ENCODE assay signal across 26 mouse cellular contexts in genomic region chr17:32468494-32468893, GRCm38 (mm10). TPM values are rescaled to one million over a fixed set of nuclear protein-coding genes. Genes with fewer than 3 reads are reported as not detected.
DNase-seq lines count a peak whose midpoint lies in the region; ATAC-seq and TF ChIP-seq lines count a peak whose summit lies in the region.
"Had no signal": no experiment of that assay in that cellular context is flagged by ENCODE, and none has a peak within 500 bp of the region (broad histone marks: within the 10 kb centered on the region; RNA-seq: fewer than 3 reads in every experiment).

No protein-coding gene starts in this region.

- TF ChIP-seq CTCF in stomach, postnatal 0 days (IDR thresholded peaks at IDR 0.05; ENCODE audit: low read depth) = no peak

- H3K4me3 ChIP-seq in kidney, embryonic 14.5 days (ENCODE audit: low read length) = no peak overlapping the region
- H3K4me3 ChIP-seq in kidney, embryonic 15.5 days (replicated peaks) = no peak overlapping the region
- no peak overlapping the region for H3K4me3 ChIP-seq in intestine, embryonic 16.5 days (ENCODE audit: low read length)
- H3K4me3 ChIP-seq in stomach, postnatal 0 days (ENCODE audit: low read depth, low read length) = no peak overlapping the region
- H3K4me3 ChIP-seq: embryonic facial prominence, embryonic 12.5 days; heart, embryonic 10.5 days had no signal

- 50% methylated on average over 7 of the region's 7 CpGs for WGBS in kidney, embryonic 14.5 days
- WGBS in kidney, embryonic 15.5 days = 60% methylated on average over 7 of the region's 7 CpGs
- 49% methylated on average over 7 of the region's 7 CpGs for WGBS in intestine, embryonic 16.5 days
- WGBS in stomach, postnatal 0 days = 53% methylated on average over 7 of the region's 7 CpGs

- H3K9me3 ChIP-seq in kidney, embryonic 14.5 days (ENCODE audit: control insufficient read depth, low read length) = no peaks in the 10 kb centered on the region
- H3K9me3 ChIP-seq in kidney, embryonic 15.5 days (replicated peaks) = no peaks in the 10 kb centered on the region
- no peaks in the 10 kb centered on the region for H3K9me3 ChIP-seq in intestine, embryonic 16.5 days (ENCODE audit: control insufficient read depth, low read length)
- no peaks in the 10 kb centered on the region for H3K9me3 ChIP-seq in stomach, postnatal 0 days (ENCODE audit: control insufficient read depth, low read length)
- H3K9me3 ChIP-seq: embryonic facial prominence, embryonic 12.5 days; G1E; heart, embryonic 10.5 days had no signal

- H3K27me3 ChIP-seq in kidney, embryonic 14.5 days (ENCODE audit: control insufficient read depth, insufficient read depth, low read length) = no peaks in the 10 kb centered on the region
- H3K27me3 ChIP-seq in kidney, embryonic 15.5 days = no peaks in the 10 kb centered on the region
- H3K27me3 ChIP-seq in intestine, embryonic 16.5 days (replicated peaks; ENCODE audit: control insufficient read depth, insufficient read depth, low read length) = no peaks in the 10 kb centered on the region
- no peaks in the 10 kb centered on the region for H3K27me3 ChIP-seq in stomach, postnatal 0 days (ENCODE audit: control insufficient read depth, insufficient read depth, low read length)
- H3K27me3 ChIP-seq: embryonic facial prominence, embryonic 12.5 days had no signal

- no peaks in the 10 kb centered on the region for H3K36me3 ChIP-seq in kidney, embryonic 14.5 days (ENCODE audit: control insufficient read depth, insufficient read depth, low read length)
- no peaks in the 10 kb centered on the region for H3K36me3 ChIP-seq in kidney, embryonic 15.5 days
- H3K36me3 ChIP-seq in intestine, embryonic 16.5 days (ENCODE audit: control insufficient read depth, insufficient read depth, low read length) = no peaks in the 10 kb centered on the region
- H3K36me3 ChIP-seq in stomach, postnatal 0 days (ENCODE audit: control insufficient read depth, insufficient read depth, low read length) = no peaks in the 10 kb centered on the region
- H3K36me3 ChIP-seq: embryonic facial prominence, embryonic 12.5 days; G1E; heart, embryonic 10.5 days had no signal

- no peak overlapping the region for H3K9ac ChIP-seq in kidney, embryonic 14.5 days (ENCODE audit: low read depth, low read length)
- no peak overlapping the region for H3K9ac ChIP-seq in kidney, embryonic 15.5 days
- no peak overlapping the region for H3K9ac ChIP-seq in intestine, embryonic 16.5 days (ENCODE audit: low read depth, low read length)
- no peak overlapping the region for H3K9ac ChIP-seq in stomach, postnatal 0 days (ENCODE audit: low read length)
- H3K9ac ChIP-seq: embryonic facial prominence, embryonic 12.5 days had no signal

- no peak overlapping the region for H3K27ac ChIP-seq in kidney, embryonic 14.5 days (ENCODE audit: low read depth, low read length)
- H3K27ac ChIP-seq in kidney, embryonic 15.5 days = no peak overlapping the region
- no peak overlapping the region for H3K27ac ChIP-seq in intestine, embryonic 16.5 days (ENCODE audit: low read length)
- no peak overlapping the region for H3K27ac ChIP-seq in stomach, postnatal 0 days (replicated peaks)
- H3K27ac ChIP-seq: embryonic facial prominence, embryonic 12.5 days; heart, embryonic 10.5 days had no signal

- DNase-seq in kidney, adult 11 months = peak; percentile 52
- peak; percentile 17 for DNase-seq in kidney, adult 9 months
- DNase-seq in stomach, postnatal 0 days (ENCODE audit: low spot score) = no peak
- no peak for DNase-seq in layer of hippocampus, postnatal 14 days (ENCODE audit: low spot score in 2 of 2)
- DNase-seq in urinary bladder, postnatal 10 days (ENCODE audit: low spot score) = no peak
- DNase-seq: adrenal gland, postnatal 10 days; B cell, adult 2 months; cerebellum, adult 11-12 months; cerebellum, adult 9-10 months; cerebellum, postnatal 25 days; gastrocnemius, postnatal 10 days; heart, adult 18-20 months; heart, postnatal 10 days; heart, postnatal 4 days had no signal

- TF ChIP-seq EP300 in stomach, postnatal 0 days (optimal IDR thresholded peaks at IDR 0.05) = no peak

- H3K4me1 ChIP-seq in kidney, embryonic 14.5 days (ENCODE audit: control insufficient read depth, insufficient read depth, low read length) = no peaks in the 10 kb centered on the region
- H3K4me1 ChIP-seq in kidney, embryonic 15.5 days = no peaks in the 10 kb centered on the region
- no peaks in the 10 kb centered on the region for H3K4me1 ChIP-seq in intestine, embryonic 16.5 days (ENCODE audit: control insufficient read depth, insufficient read depth, low read length)
- no peaks in the 10 kb centered on the region for H3K4me1 ChIP-seq in stomach, postnatal 0 days (replicated peaks; ENCODE audit: control insufficient read depth, insufficient read depth)
- H3K4me1 ChIP-seq: embryonic facial prominence, embryonic 12.5 days; heart, embryonic 10.5 days had no signal

- no peak for ATAC-seq in kidney, embryonic 14.5 days (ENCODE audit: low FRiP score, low TSS enrichment)
- ATAC-seq in kidney, embryonic 15.5 days (replicated peaks; ENCODE audit: low FRiP score) = no peak
- ATAC-seq in intestine, embryonic 16.5 days = peak; percentile 82
- 0 out of 2 replicates have a peak, but pooled peaks have one; percentile 47 for ATAC-seq in stomach, postnatal 0 days (ENCODE audit: low FRiP score, low TSS enrichment)
- ATAC-seq: CD4-positive, CD25-positive, alpha-beta regulatory T cell, adult 4 months; forebrain, embryonic 16.5 days had no signal

- no peak overlapping the region for H3K4me2 ChIP-seq in kidney, embryonic 14.5 days (replicated peaks; ENCODE audit: low read depth, low read length)
- no peak overlapping the region for H3K4me2 ChIP-seq in kidney, embryonic 15.5 days
- no peak overlapping the region for H3K4me2 ChIP-seq in intestine, embryonic 16.5 days (ENCODE audit: low read depth, low read length)
- H3K4me2 ChIP-seq in stomach, postnatal 0 days (replicated peaks; ENCODE audit: low read depth) = no peak overlapping the region
- H3K4me2 ChIP-seq: embryonic facial prominence, embryonic 12.5 days had no signal

RNA-seq across cellular contexts. Expression of gene Cyp4f39, which starts 16.0 kb away (rescaled TPM):
- polyA plus RNA-seq in kidney, embryonic 14.5 days (2014; fragmentation: Nextera tagmentation; extraction: Ambion mirVana) = 0.63 and 0.72 TPM in 2 replicates
- 0.55 and 0.66 TPM in 2 replicates for polyA plus RNA-seq in kidney, embryonic 15.5 days (2015; fragmentation: Nextera tagmentation; extraction: Ambion mirVana)
- polyA plus RNA-seq in intestine, embryonic 16.5 days (2015; fragmentation: Nextera tagmentation; extraction: Ambion mirVana) = 0.37 and 0.88 TPM in 2 replicates
- 56.5 and 57.9 TPM in 2 replicates for polyA plus RNA-seq in stomach, postnatal 0 days (2015; fragmentation: Nextera tagmentation; extraction: Ambion mirVana)
- total RNA-seq in layer of hippocampus, postnatal 14 days (2021) = not detected
- total RNA-seq: gastrocnemius, postnatal 4 days; heart, adult 18-20 months had no signal
- polyA plus RNA-seq: cortical plate, adult 2 months; frontal cortex, adult 2 months; G1E; heart, embryonic 10.5 days had no signal

RNA-seq across cellular contexts. Expression of gene Cyp4f17, which starts 37.4 kb away (rescaled TPM):
- polyA plus RNA-seq in kidney, embryonic 14.5 days (2014; fragmentation: Nextera tagmentation; extraction: Ambion mirVana) = 6.9 and 7.3 TPM in 2 replicates
- 8.4 and 9.3 TPM in 2 replicates for polyA plus RNA-seq in kidney, embryonic 15.5 days (2015; fragmentation: Nextera tagmentation; extraction: Ambion mirVana)
- 4.6 TPM in 2 replicates for polyA plus RNA-seq in intestine, embryonic 16.5 days (2015; fragmentation: Nextera tagmentation; extraction: Ambion mirVana)
- 3.5 and 3.8 TPM in 2 replicates for polyA plus RNA-seq in stomach, postnatal 0 days (2015; fragmentation: Nextera tagmentation; extraction: Ambion mirVana)
- 1 to 10 TPM; 3.9 to 6.5 TPM for total RNA-seq in layer of hippocampus, postnatal 14 days (2021)

RNA-seq across cellular contexts. Expression of gene Pglyrp2, which starts 44.5 kb away (rescaled TPM):
- polyA plus RNA-seq in kidney, embryonic 14.5 days (2014; fragmentation: Nextera tagmentation; extraction: Ambion mirVana) = not detected in 2 replicates
- not detected in 2 replicates for polyA plus RNA-seq in kidney, embryonic 15.5 days (2015; fragmentation: Nextera tagmentation; extraction: Ambion mirVana)
- polyA plus RNA-seq in intestine, embryonic 16.5 days (2015; fragmentation: Nextera tagmentation; extraction: Ambion mirVana) = 0.42 and 0.79 TPM in 2 replicates
- 0.10 and 0.16 TPM in 2 replicates for polyA plus RNA-seq in stomach, postnatal 0 days (2015; fragmentation: Nextera tagmentation; extraction: Ambion mirVana)
- not detected for total RNA-seq in layer of hippocampus, postnatal 14 days (2021)
- total RNA-seq: gastrocnemius, postnatal 10 days; heart, postnatal 4 days had no signal
- polyA plus RNA-seq: cortical plate, adult 2 months; forebrain, embryonic 16.5 days; frontal cortex, adult 2 months; heart, embryonic 14.5 days had no signal

Comparison
In these comparisons a context has a peak if more than half of its experiments do, and no peak if none do; other contexts are left out.
1. DNase-seq: peak in kidney, adult 11 months (single experiment) and kidney, adult 9 months (single experiment); none in stomach, postnatal 0 days (single experiment), layer of hippocampus, postnatal 14 days (0 of 2) and urinary bladder, postnatal 10 days (single experiment).
2. ATAC-seq: peak in intestine, embryonic 16.5 days (single experiment) and stomach, postnatal 0 days (single experiment); none in kidney, embryonic 14.5 days (single experiment) and kidney, embryonic 15.5 days (single experiment).
3. RNA of gene Cyp4f39, which starts 16.0 kb away (polyA plus RNA-seq): 56.5 to 57.9 TPM in stomach, postnatal 0 days; 0.63 to 0.72 TPM in kidney, embryonic 14.5 days, 0.55 to 0.66 TPM in kidney, embryonic 15.5 days and 0.37 to 0.88 TPM in intestine, embryonic 16.5 days; every median in the first group is over 10 times any median in the second.